8 mouse cellular contexts compared by ENCODE assay signal in genomic region chr13:54575489-54575888, GRCm38 (mm10). TPM values are rescaled to one million over a fixed set of nuclear protein-coding genes. Genes with fewer than 3 reads are reported as not detected.
A peak's percentile ranks its signal among the peaks of the same experiment; 100 is the strongest.
DNase-seq lines count a peak whose midpoint lies in the region; ATAC-seq and TF ChIP-seq lines count a peak whose summit lies in the region.

No protein-coding gene starts in this region.

- no peak for DNase-seq in layer of hippocampus, adult 2 months (ENCODE audit: low spot score in 2 of 2)
- DNase-seq in layer of hippocampus, postnatal 25 days (ENCODE audit: extremely low spot score in 1 of 2, low spot score in 1 of 2), result no peak
- no peak for DNase-seq in hindbrain, embryonic 11.5 days (ENCODE audit: low spot score)
- no peak for DNase-seq in Muller cell, postnatal 12 days (ENCODE audit: inconsistent ontology term)
- no peak for DNase-seq in cerebellum, adult 8-10 months
- no peak for DNase-seq in frontal cortex, postnatal 25 days (ENCODE audit: low spot score in 2 of 2)

- peak overlapping the region; percentile 92 for H3K9ac ChIP-seq in hindbrain, embryonic 11.5 days (ENCODE audit: low read depth, low read length)
- H3K9ac ChIP-seq in midbrain, embryonic 12.5 days (replicated peaks), result peak overlapping the region; percentile 90

- no peaks in the 10 kb centered on the region for H3K36me3 ChIP-seq in hindbrain, embryonic 11.5 days (ENCODE audit: control insufficient read depth, insufficient read depth, low read length)
- peaks cover 30% of the 10 kb centered on the region for H3K36me3 ChIP-seq in midbrain, embryonic 12.5 days

- peak; percentile 26; the same call in 1 of the 2 replicates for ATAC-seq in hindbrain, embryonic 11.5 days (ENCODE audit: low FRiP score)
- ATAC-seq in midbrain, embryonic 12.5 days (ENCODE audit: low FRiP score, low read depth), result 0 out of 2 replicates have a peak, but pooled peaks have one; percentile 29

- peak overlapping the region; percentile 93 for H3K27ac ChIP-seq in layer of hippocampus, adult 2 months
- H3K27ac ChIP-seq in cortical plate, adult 2 months (ENCODE audit: insufficient read depth, low read length), result no peak overlapping the region
- H3K27ac ChIP-seq in hindbrain, embryonic 11.5 days (ENCODE audit: low read depth, low read length), result peak overlapping the region; percentile 72
- no peak overlapping the region for H3K27ac ChIP-seq in midbrain, embryonic 12.5 days (replicated peaks)

- H3K9me3 ChIP-seq in hindbrain, embryonic 11.5 days (ENCODE audit: control insufficient read depth, low read length), result no peaks in the 10 kb centered on the region
- H3K9me3 ChIP-seq in midbrain, embryonic 12.5 days, result no peaks in the 10 kb centered on the region

- peak overlapping the region; percentile 85 for H3K4me2 ChIP-seq in hindbrain, embryonic 11.5 days (replicated peaks; ENCODE audit: low read depth, low read length)
- H3K4me2 ChIP-seq in midbrain, embryonic 12.5 days (replicated peaks), result peak overlapping the region; percentile 95

- H3K4me3 ChIP-seq in layer of hippocampus, adult 2 months, result peak overlapping the region; percentile 100
- peak overlapping the region; percentile 48 for H3K4me3 ChIP-seq in cortical plate, adult 2 months (ENCODE audit: insufficient read depth, low read length)
- peak overlapping the region; percentile 94 for H3K4me3 ChIP-seq in hindbrain, embryonic 11.5 days (ENCODE audit: low read depth, low read length)
- peak overlapping the region; percentile 89 for H3K4me3 ChIP-seq in midbrain, embryonic 12.5 days

- no peak for TF ChIP-seq POLR2A in cortical plate, adult 2 months (IDR thresholded peaks at IDR 0.05; ENCODE audit: extremely low read depth, insufficient read depth, low read length)

- no peaks in the 10 kb centered on the region for H3K4me1 ChIP-seq in cortical plate, adult 2 months (ENCODE audit: control insufficient read depth, insufficient read depth, low read length)
- no peaks in the 10 kb centered on the region for H3K4me1 ChIP-seq in hindbrain, embryonic 11.5 days (replicated peaks; ENCODE audit: control insufficient read depth, insufficient read depth, low read length)
- H3K4me1 ChIP-seq in midbrain, embryonic 12.5 days, result peaks cover 19% of the 10 kb centered on the region

- TF ChIP-seq CTCF in layer of hippocampus, adult 2 months (conservative IDR thresholded peaks at IDR 0.05), result no peak
- no peak for TF ChIP-seq CTCF in cortical plate, adult 2 months (IDR thresholded peaks at IDR 0.05; ENCODE audit: extremely low read depth, insufficient read depth, low read length)

- WGBS in hindbrain, embryonic 11.5 days, result 6% methylated on average over 19 of the region's 19 CpGs
- WGBS in midbrain, embryonic 12.5 days, result 5% methylated on average over 19 of the region's 19 CpGs

- no peaks in the 10 kb centered on the region for H3K27me3 ChIP-seq in hindbrain, embryonic 11.5 days (ENCODE audit: control insufficient read depth, insufficient read depth, low read length)
- peaks cover 17% of the 10 kb centered on the region for H3K27me3 ChIP-seq in midbrain, embryonic 12.5 days

RNA-seq across cellular contexts. Expression of gene Arl10, which starts 0.7 kb away (rescaled TPM):
- total RNA-seq in layer of hippocampus, adult 2 months (2021), result 10 to 100 TPM; 30.5 to 34.0 TPM
- 10 to 100 TPM; 33.3 to 33.7 TPM for total RNA-seq in layer of hippocampus, postnatal 25 days (2021)
- polyA plus RNA-seq in cortical plate, adult 2 months (2012; rRNA removed), result 20.1 and 20.4 TPM in 2 replicates
- 28.4 and 39.1 TPM in 2 replicates for polyA plus RNA-seq in hindbrain, embryonic 11.5 days (2014; fragmentation: Nextera tagmentation; extraction: Ambion mirVana)
- polyA plus RNA-seq in midbrain, embryonic 12.5 days (2016; fragmentation: Nextera tagmentation; extraction: Ambion mirVana), result 47.9 and 54.9 TPM in 2 replicates

RNA-seq across cellular contexts. Expression of gene 4833439L19Rik, which starts 10.3 kb away (rescaled TPM):
- total RNA-seq in layer of hippocampus, adult 2 months (2021), result 100 to 1,000 TPM; 152 to 159 TPM
- 100 to 1,000 TPM; 151 to 172 TPM for total RNA-seq in layer of hippocampus, postnatal 25 days (2021)
- 173 and 181 TPM in 2 replicates for polyA plus RNA-seq in cortical plate, adult 2 months (2012; rRNA removed)
- 262 and 268 TPM in 2 replicates for polyA plus RNA-seq in hindbrain, embryonic 11.5 days (2014; fragmentation: Nextera tagmentation; extraction: Ambion mirVana)
- 257 and 260 TPM in 2 replicates for polyA plus RNA-seq in midbrain, embryonic 12.5 days (2016; fragmentation: Nextera tagmentation; extraction: Ambion mirVana)

RNA-seq across cellular contexts. Expression of gene Nop16, which starts 14.4 kb away (rescaled TPM):
- 10 to 100 TPM; 24.8 to 28.1 TPM for total RNA-seq in layer of hippocampus, adult 2 months (2021)
- 10 to 100 TPM; 25.7 to 27.5 TPM for total RNA-seq in layer of hippocampus, postnatal 25 days (2021)
- polyA plus RNA-seq in cortical plate, adult 2 months (2012; rRNA removed), result 25.4 and 26.0 TPM in 2 replicates
- polyA plus RNA-seq in hindbrain, embryonic 11.5 days (2014; fragmentation: Nextera tagmentation; extraction: Ambion mirVana), result 62.5 and 63.0 TPM in 2 replicates
- polyA plus RNA-seq in midbrain, embryonic 12.5 days (2016; fragmentation: Nextera tagmentation; extraction: Ambion mirVana), result 55.4 and 64.8 TPM in 2 replicates

RNA-seq across cellular contexts. Expression of gene Higd2a, which starts 14.5 kb away (rescaled TPM):
- 100 to 1,000 TPM; 163 to 167 TPM for total RNA-seq in layer of hippocampus, adult 2 months (2021)
- 100 to 1,000 TPM; 183 to 199 TPM for total RNA-seq in layer of hippocampus, postnatal 25 days (2021)
- 238 and 245 TPM in 2 replicates for polyA plus RNA-seq in cortical plate, adult 2 months (2012; rRNA removed)
- polyA plus RNA-seq in hindbrain, embryonic 11.5 days (2014; fragmentation: Nextera tagmentation; extraction: Ambion mirVana), result 166 and 167 TPM in 2 replicates
- 162 and 170 TPM in 2 replicates for polyA plus RNA-seq in midbrain, embryonic 12.5 days (2016; fragmentation: Nextera tagmentation; extraction: Ambion mirVana)

RNA-seq across cellular contexts. Expression of gene Cltb, which starts 35.7 kb away (rescaled TPM):
- total RNA-seq in layer of hippocampus, adult 2 months (2021), result 100 to 1,000 TPM; 252 to 268 TPM
- total RNA-seq in layer of hippocampus, postnatal 25 days (2021), result 100 to 1,000 TPM; 269 to 294 TPM
- 284 and 289 TPM in 2 replicates for polyA plus RNA-seq in cortical plate, adult 2 months (2012; rRNA removed)
- polyA plus RNA-seq in hindbrain, embryonic 11.5 days (2014; fragmentation: Nextera tagmentation; extraction: Ambion mirVana), result 32.3 and 36.8 TPM in 2 replicates
- polyA plus RNA-seq in midbrain, embryonic 12.5 days (2016; fragmentation: Nextera tagmentation; extraction: Ambion mirVana), result 38.8 and 43.5 TPM in 2 replicates

Comparison
In these comparisons a context has a peak if more than half of its experiments do, and no peak if none do; other contexts are left out.
1. H3K27ac ChIP-seq: peak in layer of hippocampus, adult 2 months (single experiment) and hindbrain, embryonic 11.5 days (single experiment); none in cortical plate, adult 2 months (single experiment) and midbrain, embryonic 12.5 days (single experiment).
2. H3K4me3 ChIP-seq: peak in every context shown above with its lines; median percentile 100 in layer of hippocampus, adult 2 months; 94 in hindbrain, embryonic 11.5 days; 89 in midbrain, embryonic 12.5 days; 48 in cortical plate, adult 2 months.